20 mouse cellular contexts compared by ENCODE assay signal in the genomic region with DNA sequence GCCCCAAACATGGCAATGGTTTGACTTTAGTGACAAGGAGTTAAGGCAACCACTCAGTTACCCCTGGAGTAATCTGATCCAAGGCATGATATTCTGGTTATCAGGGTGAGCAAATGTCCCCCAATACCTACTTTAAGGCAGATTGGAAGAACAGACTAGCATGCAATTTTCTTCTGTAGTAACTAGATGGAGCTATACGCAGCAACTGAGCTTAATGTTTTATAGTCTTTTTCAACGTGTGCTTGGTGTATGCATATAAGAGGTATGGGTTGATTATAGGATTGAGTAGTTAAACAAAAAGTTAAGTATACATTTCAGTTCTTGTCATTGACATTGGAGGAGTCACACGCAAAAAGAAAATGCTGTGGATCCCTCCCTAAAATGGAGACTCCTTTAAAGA. TPM values are rescaled to one million over a fixed set of nuclear protein-coding genes. Genes with fewer than 3 reads are reported as not detected.
"Had no signal": no experiment of that assay in that cellular context is flagged by ENCODE, and none has a peak within 500 bp of the region (broad histone marks: within the 10 kb centered on the region; RNA-seq: fewer than 3 reads in every experiment).

No protein-coding gene starts in this region.

- H3K27ac ChIP-seq: kidney, embryonic 15.5 days; liver, embryonic 13.5 days; stomach, embryonic 15.5 days had no signal

- H3K4me3 ChIP-seq: kidney, embryonic 15.5 days; liver, embryonic 13.5 days; myocyte; stomach, embryonic 15.5 days had no signal

- DNase-seq: kidney, adult 11 months; kidney, adult 8-10 months; kidney, postnatal 25 days; liver, embryonic 13.5 days; lung, adult 2 months; lung, postnatal 14 days; lung, postnatal 4 days; midbrain, embryonic 14.5 days; thymus, adult 18-20 months; thymus, postnatal 36 days had no signal

- H3K4me1 ChIP-seq: kidney, embryonic 15.5 days; liver, embryonic 13.5 days; stomach, embryonic 15.5 days had no signal

RNA-seq across cellular contexts. Expression of a gene that starts 21.2 kb away (rescaled TPM):
- total RNA-seq: left cerebral cortex, postnatal 10 days; left cerebral cortex, postnatal 36 days; megakaryocyte progenitor cell, adult 5-6 weeks; megakaryocyte-erythroid progenitor cell, adult 5-6 weeks; monocyte, adult 5-6 weeks had no signal
- polyA plus RNA-seq: liver, adult 2 months; midbrain, embryonic 11.5 days; midbrain, embryonic 14.5 days had no signal
